Mouse (Mus musculus) lung, postnatal 10 days (tissue): ENCODE data around the gene Paqr8.

Experiments used
- DNase-seq: peaks from one replicate; pipeline ENCODE4 v3.0.0; 2021

Paqr8 gene

GRCm38 (mm10) chr1:20974341-20975135, 84.1 kb downstream of the Paqr8 start:
- DNase-seq = no peak

- DNase-seq = no peak
Measured at GRCm38 (mm10) chr1:20980553-20980952, 90.1 kb downstream of the Paqr8 start.

- no peak for DNase-seq
Measured at GRCm38 (mm10) chr1:20981764-20982163, 91.4 kb downstream of the Paqr8 start.

- DNase-seq = no peak
Measured at GRCm38 (mm10) chr1:20984103-20984502, 93.7 kb downstream of the Paqr8 start.

- DNase-seq = no peak
Measured at GRCm38 (mm10) chr1:20984582-20984981, 94.2 kb downstream of the Paqr8 start.

- DNase-seq = no peak
Measured at GRCm38 (mm10) chr1:20986378-20987056, 96.1 kb downstream of the Paqr8 start.
